Mouse (Mus musculus) kidney, postnatal 0 days (tissue): ENCODE measurements around the gene Ctsw. TPM values are rescaled to one million over a fixed set of nuclear protein-coding genes. Genes with fewer than 3 reads are reported as not detected.

ENCODE experiments used
- ATAC-seq: fragments of 200-750 bp; cut with Nextera tagmentation; replicated peaks from 2 replicates; pipeline ENCODE4 v1.8.0; 2017; ENCODE audit warnings: low read depth, moderate number of reproducible peaks, moderate TSS enrichment, moderate library complexity; ENCODE audit not compliant: low FRiP score
- DNase-seq: peaks from one replicate; pipeline ENCODE4 v3.0.0-alpha.2; 2016; ENCODE audit warnings: low spot score
- H3K27ac ChIP-seq: fragments of 300-500 bp; sonication (generic); 2 replicates; pipeline ENCODE4 v1.5.1; 2014; ENCODE audit warnings: mild to moderate bottlenecking
- H3K27me3 ChIP-seq: fragments of 300-500 bp; sonication (generic); 2 replicates; pipeline ENCODE4 v1.6.1; 2014; ENCODE audit warnings: low read length, mixed read lengths; ENCODE audit not compliant: insufficient read depth
- H3K36me3 ChIP-seq: fragments of 300-500 bp; sonication (generic); 2 replicates; pipeline ENCODE4 v1.6.1; 2014; ENCODE audit warnings: low read length, mixed read lengths; ENCODE audit not compliant: insufficient read depth
- H3K4me1 ChIP-seq: fragments of 300-500 bp; sonication (generic); replicated peaks from 2 replicates; pipeline ENCODE4 v1.6.1; 2014; ENCODE audit warnings: antibody characterized with exemption, low read length, mixed read lengths; ENCODE audit not compliant: insufficient read depth
- H3K4me2 ChIP-seq: fragments of 300-500 bp; sonication (generic); 2 replicates; pipeline ENCODE4 v1.6.1; 2014; ENCODE audit warnings: mild to moderate bottlenecking, low read length, moderate library complexity, mixed read lengths
- H3K4me3 ChIP-seq: fragments of 300-500 bp; sonication (generic); replicated peaks from 2 replicates; pipeline ENCODE4 v1.5.1; 2014; ENCODE audit warnings: low read depth, low read length
- H3K9ac ChIP-seq: fragments of 300-500 bp; sonication (generic); 2 replicates; pipeline ENCODE4 v1.6.1; 2014; ENCODE audit warnings: low read depth, low read length
- H3K9me3 ChIP-seq: fragments of 300-500 bp; sonication (generic); replicated peaks from 2 replicates; pipeline ENCODE4 v1.6.1; 2016; ENCODE audit warnings: low read length, inconsistent platforms, mixed read lengths
- CTCF ChIP-seq: IDR thresholded peaks from 2 replicates; pipeline ENCODE4 v1.5.1; 2016; ENCODE audit warnings: antibody characterized with exemption, low read depth, mild to moderate bottlenecking, moderate library complexity
- WGBS: fragments of 180-500 bp; shearing (Covaris S2); extraction: QIAGEN DNeasy Blood & Tissue Kit; methylation state at CpG from one replicate; pipeline ENCODE4 v1.1.7; 2014; 5-methylcytosine and 5-hydroxymethylcytosine counted together
- polyA plus RNA-seq: library from polyadenylated mRNA; unstranded; fragments of >200 nt; fragmentation: Nextera tagmentation; extraction: Ambion mirVana; gene quantifications from 2 replicates; pipeline ENCODE4 v1.2.1, GENCODE M21; 2015

The Ctsw gene
- polyA plus RNA-seq, 1 experiment from 2014 or later: 0.79 TPM

DNA sequence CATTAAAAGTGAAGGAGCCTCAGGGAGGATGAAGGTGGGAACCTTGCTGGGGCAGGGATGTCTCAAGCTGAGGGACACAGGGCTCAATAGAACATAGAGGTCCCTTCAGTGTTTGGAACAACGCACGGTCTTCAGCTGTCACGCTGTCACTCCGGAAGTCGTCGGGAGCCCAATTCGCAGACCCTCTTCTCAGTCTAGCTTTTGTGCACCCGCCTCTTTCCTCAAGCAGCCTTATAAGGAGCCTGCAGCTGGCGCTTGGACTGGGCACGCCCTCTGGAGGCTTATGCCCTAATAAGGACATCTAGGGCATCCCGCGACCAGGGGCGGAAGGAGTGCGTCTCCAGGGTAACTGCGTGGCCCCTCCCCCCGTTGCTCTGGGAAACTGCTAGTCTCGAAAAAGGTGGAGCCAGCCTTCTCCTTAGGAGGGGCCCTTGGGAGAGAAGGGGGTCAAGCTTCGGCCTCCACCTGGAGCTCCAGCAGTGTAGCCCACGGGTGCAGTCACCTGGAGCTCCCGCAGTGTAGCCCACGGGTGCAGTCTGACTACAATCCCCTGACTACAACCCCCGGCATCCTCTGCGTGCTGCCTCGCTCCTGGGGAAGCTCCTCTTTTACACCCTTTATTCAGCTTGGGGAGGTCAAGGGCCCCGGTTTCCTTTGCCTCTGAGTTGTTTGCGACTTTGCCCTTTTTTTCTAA lies 20.7 kb upstream of the Ctsw start:
- Histone ChIP-seq H3K27me3 (no peaks in the 10 kb centered on the region), H3K36me3 (peaks cover 27% of the 10 kb centered on the region), H3K4me2 (peak overlapping the region; percentile 72), H3K27ac (peak overlapping the region; percentile 99), H3K4me1 (peaks cover 4% of the 10 kb centered on the region), H3K9me3 (no peaks in the 10 kb centered on the region), H3K4me3 (peak overlapping the region; percentile 48), H3K9ac (peak overlapping the region; percentile 49)
- ATAC-seq (peak; percentile 77), DNase-seq (peak; percentile 99)
- WGBS: under 1% methylated on average over 26 of the region's 26 CpGs
- TF ChIP-seq CTCF: peak; percentile 55

DNA sequence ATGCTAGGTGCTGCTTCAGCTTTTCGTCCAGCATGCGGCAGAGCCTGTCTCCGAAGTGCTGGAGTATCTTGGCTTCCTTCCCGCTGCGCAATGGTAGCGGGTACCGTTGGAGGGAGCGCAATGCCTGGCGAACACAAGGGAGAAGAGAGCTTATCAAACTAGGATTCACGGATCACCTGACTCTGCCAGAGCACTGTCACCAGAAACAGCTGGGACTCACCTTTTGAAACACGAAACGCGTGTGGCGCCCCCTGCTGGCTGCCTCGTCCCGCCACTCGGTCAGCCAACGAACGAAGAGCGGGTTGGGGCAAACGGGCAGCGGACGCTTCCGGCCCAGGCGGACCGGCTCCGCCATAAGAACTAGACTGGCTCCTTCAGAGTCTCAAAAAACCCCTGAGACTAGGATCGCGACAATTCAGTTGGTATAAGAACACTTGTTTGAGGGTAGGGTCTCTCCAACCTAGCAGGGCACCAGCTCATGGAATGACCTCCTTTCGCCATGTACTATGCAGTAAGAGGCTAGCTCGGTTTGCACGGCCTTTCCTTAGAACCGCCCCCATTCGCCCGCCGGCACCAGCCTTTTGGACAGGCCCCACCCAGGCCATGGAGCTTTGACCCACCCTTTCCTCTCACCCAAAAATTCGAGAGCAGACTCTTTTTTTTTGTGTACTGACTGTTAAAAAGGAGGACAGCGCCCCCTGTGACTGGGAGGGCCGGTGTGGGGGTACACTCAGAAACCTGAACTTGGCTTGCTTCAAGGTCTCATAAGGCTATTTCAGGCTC lies 19.7 kb upstream of the Ctsw start, which contains the start of gene Mus81:
Gene Mus81, minus strand, starts transcription at position 635 of the 783 bp plus-strand sequence.
- ATAC-seq: peak; percentile 71
- Histone ChIP-seq H3K4me2 (peak within 1 kb of the TSS; percentile 72), H3K4me1 (peaks cover 4% of the 10 kb centered on the region), H3K27ac (peak within 1 kb of the TSS; percentile 99), H3K9me3 (no peaks in the 10 kb centered on the region), H3K4me3 (peak within 1 kb of the TSS; percentile 48), H3K9ac (peak within 1 kb of the TSS; percentile 49), H3K36me3 (peaks cover 29% of the 10 kb centered on the region), H3K27me3 (no peaks in the 10 kb centered on the region)
- 1% methylated on average over 39 of the region's 39 CpGs for WGBS
- DNase-seq: peak; percentile 99
- peak; percentile 89 for TF ChIP-seq CTCF

DNA sequence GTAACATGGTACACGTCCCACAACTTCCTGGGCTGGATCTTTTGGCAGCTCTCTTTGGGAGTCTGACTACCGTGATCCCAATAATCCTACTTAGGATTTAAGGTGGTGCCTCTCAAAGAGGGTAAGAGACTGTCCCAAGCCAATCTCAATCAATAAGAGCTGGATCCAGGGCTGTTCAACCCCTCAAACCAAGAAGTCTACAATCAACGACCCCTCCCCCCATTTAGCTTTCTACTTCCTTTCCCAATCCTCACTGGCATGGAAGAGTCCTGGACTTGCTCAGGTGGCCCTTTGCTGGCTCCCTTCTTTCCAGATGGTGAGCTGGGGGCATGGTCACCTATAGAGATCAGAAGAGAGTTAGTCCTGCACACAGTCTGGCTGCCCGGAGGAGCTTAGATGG lies 18.5 kb upstream of the Ctsw start:
- Histone ChIP-seq H3K27ac (no peak overlapping the region), H3K4me2 (no peak overlapping the region), H3K27me3 (no peaks in the 10 kb centered on the region), H3K9me3 (no peaks in the 10 kb centered on the region), H3K4me1 (peaks cover under 1% of the 10 kb centered on the region; the same call in 1 of the 2 replicates), H3K9ac (no peak overlapping the region), H3K4me3 (no peak overlapping the region), H3K36me3 (peaks cover 34% of the 10 kb centered on the region)
- DNase-seq (no peak), ATAC-seq (no peak)
- WGBS: 76% methylated on average over 4 of the region's 4 CpGs
- no peak for TF ChIP-seq CTCF

DNA sequence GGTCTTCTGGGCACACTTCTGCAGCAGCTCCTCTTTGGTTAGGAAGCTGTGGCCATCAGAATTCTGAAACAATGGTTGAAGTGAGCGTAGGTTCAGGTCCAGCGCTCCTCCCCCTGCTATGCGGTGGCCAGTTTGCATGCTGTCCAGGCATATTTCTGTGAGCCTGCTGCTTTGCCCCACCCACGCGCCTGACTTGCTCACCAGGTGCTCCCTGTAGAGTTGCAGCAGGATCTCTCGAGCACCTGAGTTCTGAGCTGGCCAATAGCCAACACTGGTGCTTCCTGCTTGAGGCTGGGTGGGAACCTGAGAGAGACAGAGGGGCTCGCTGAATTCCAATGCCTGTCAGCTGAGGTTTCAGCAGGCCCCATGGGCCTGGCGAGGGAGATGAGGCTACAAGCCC lies 18.0 kb upstream of the Ctsw start:
- Histone ChIP-seq H3K27ac (no peak overlapping the region), H3K9me3 (no peaks in the 10 kb centered on the region), H3K27me3 (no peaks in the 10 kb centered on the region), H3K4me1 (no peaks in the 10 kb centered on the region; the same call in 1 of the 2 replicates), H3K9ac (peak overlapping the region; percentile 20; the same call in 1 of the 2 replicates), H3K4me2 (no peak overlapping the region), H3K4me3 (no peak overlapping the region), H3K36me3 (peaks cover 39% of the 10 kb centered on the region)
- WGBS: 67% methylated on average over 8 of the region's 8 CpGs
- DNase-seq (no peak), ATAC-seq (no peak)
- no peak for TF ChIP-seq CTCF

DNA sequence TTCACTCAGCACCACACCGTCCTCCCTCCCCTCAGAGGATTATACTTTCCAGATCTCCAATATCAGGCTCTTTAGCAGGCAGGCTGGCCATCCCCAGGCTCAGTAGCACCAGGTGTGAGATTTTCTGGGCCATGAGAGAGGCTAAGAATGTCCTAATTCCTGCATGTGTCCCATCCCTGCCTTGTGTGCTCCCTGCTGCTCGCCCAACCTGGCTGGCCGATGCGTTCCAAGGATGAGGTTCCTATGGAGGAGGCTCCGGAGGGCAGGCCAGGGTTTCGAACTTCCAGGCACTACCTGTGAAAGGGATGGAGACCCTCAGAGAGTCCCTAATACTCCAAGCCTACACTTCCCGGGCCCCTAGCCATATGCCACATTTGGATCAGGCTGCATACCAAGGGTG lies 17.5 kb upstream of the Ctsw start:
- Histone ChIP-seq H3K9ac (peak overlapping the region; percentile 20; the same call in 1 of the 2 replicates), H3K27ac (no peak overlapping the region), H3K4me1 (no peaks in the 10 kb centered on the region; the same call in 1 of the 2 replicates), H3K9me3 (no peaks in the 10 kb centered on the region), H3K27me3 (no peaks in the 10 kb centered on the region), H3K4me2 (no peak overlapping the region), H3K4me3 (no peak overlapping the region), H3K36me3 (peaks cover 43% of the 10 kb centered on the region)
- 94% methylated on average over 7 of the region's 7 CpGs for WGBS
- ATAC-seq (no peak), DNase-seq (no peak)
- TF ChIP-seq CTCF: no peak

DNA sequence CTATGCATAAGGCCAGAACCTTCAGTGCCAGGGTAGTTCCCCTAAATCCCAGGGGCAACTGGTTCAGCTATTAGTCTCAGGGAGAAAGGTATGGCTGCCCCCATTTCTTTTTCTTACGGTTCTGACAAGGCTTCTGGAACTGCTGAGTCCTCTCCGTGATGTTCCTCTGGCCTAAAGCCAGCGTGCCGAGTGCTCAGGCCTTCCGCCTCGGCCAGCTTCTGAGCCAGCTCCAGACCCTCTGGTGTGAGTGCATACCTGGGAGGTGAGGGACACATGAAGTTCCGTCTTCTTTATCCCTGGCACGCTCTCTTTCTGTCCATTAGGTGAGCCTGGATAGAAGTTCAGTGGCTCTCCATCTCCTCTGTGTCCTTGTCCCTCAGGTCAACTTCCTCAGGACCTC lies 17.1 kb upstream of the Ctsw start:
- no peak overlapping the region for H3K4me3 ChIP-seq
- no peak for TF ChIP-seq CTCF
- ATAC-seq (no peak), DNase-seq (no peak)
- H3K9me3 ChIP-seq: no peaks in the 10 kb centered on the region
- no peak overlapping the region for H3K4me2 ChIP-seq
- H3K27me3 ChIP-seq: no peaks in the 10 kb centered on the region
- H3K36me3 ChIP-seq: peaks cover 48% of the 10 kb centered on the region
- H3K4me1 ChIP-seq: no peaks in the 10 kb centered on the region; the same call in 1 of the 2 replicates
- 88% methylated on average over 8 of the region's 8 CpGs for WGBS
- H3K9ac ChIP-seq: peak overlapping the region; percentile 20; the same call in 1 of the 2 replicates
- no peak overlapping the region for H3K27ac ChIP-seq
